Mouse (Mus musculus) layer of hippocampus, postnatal 14 days (tissue): ENCODE measurements around the gene Gnpat. TPM values are rescaled to one million over a fixed set of nuclear protein-coding genes. Genes with fewer than 3 reads are reported as not detected.

Experiments
- DNase-seq, 2 experiments: peaks; one replicate each; pipeline ENCODE4 v3.0.0; 2021 to 2022; ENCODE audit warnings: low spot score in 2 of 2, mixed read lengths in 1 of 2
- total RNA-seq, 2 experiments: library from RNA; stranded (reverse); gene quantifications; 2 replicates each; pipeline ENCODE4 v1.2.3; 2021

Gene Gnpat
- total RNA-seq, 2 experiments from 2014 or later = 66.3 to 69.6 TPM

DNA sequence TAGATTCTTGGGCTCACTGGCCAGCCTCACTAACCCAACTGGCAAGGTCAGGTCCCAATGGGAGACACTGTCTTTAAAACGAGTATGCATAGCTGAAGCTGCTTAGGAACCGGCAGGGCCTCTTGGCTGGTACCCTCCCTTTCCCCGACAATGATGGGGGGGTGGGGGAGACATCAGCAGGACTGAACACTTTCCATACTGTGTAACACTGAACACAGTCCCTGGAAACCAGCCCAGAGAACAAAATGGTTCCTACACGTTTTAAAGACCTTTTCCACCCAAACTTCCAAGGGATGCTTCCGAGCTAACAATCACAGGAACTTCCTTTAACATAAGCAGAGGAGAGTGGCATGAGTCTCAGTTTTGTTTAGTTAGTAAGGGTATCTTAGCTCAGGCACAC, 72.3 kb downstream of the Gnpat start:
- DNase-seq = no peak

DNA sequence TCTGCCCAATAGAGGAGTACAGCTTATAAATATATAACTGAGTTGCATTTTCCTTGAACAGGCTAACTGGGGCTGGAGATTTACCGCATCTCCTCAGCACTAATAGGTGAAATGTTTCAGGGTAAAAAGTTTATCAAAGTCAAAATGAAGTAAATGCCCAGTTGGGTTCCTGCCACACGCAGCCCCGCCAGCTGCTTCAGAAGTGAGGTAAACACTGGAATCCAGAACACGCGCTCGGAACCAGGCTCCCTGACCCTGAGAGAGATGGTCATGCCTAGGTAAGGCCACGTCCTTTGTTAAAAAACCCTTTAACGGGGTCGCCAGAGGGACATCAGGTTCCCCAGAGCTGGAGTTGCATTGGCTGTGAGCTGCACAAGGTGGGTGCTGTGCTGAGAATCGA, 73.9 kb downstream of the Gnpat start:
- no peak for DNase-seq

DNA sequence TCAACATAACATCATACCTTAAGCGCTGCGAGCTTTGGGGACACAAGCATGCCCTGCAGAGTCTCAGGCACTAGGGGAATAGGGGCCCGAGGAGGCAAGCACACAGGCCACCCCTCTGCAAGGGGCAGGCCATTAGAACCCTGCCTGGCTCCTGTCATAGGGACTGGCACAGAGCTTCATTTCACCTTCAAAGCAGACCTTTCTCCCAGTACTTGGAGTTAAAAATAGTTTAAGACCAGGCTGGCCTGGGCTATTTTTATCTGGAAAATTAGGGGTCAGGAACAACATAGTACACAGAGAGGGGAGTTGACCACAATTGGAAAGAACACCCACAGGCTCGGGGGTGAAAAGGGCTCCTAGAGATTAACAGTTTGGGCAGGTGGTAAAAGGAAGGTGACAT, 74.5 kb downstream of the Gnpat start:
- DNase-seq = no peak

Other genes with a start within 250 kb of the Gnpat start
- 10 to 100 TPM; 94.7 to 99.2 TPM for gene 2310022B05Rik, start 199.7 kb upstream of the Gnpat start, total RNA-seq
- gene Ttc13, start 141.1 kb upstream of the Gnpat start, total RNA-seq = 10 to 100 TPM; 51.8 to 54.9 TPM
- gene Arv1, start 140.9 kb upstream of the Gnpat start, total RNA-seq = 10 to 100 TPM; 11.3 to 13.3 TPM
- under 1 TPM; 0.67 to 0.97 TPM for gene Fam89a, start 111.2 kb upstream of the Gnpat start, total RNA-seq
- gene Trim67, start 69.9 kb upstream of the Gnpat start, total RNA-seq = 10 to 100 TPM; 14.9 to 16.5 TPM
- gene 2810004N23Rik, start 87 bp downstream of the Gnpat start, total RNA-seq = 10 to 100 TPM; 23.5 to 24.0 TPM
- 10 to 100 TPM; 35.3 to 37.0 TPM for gene Exoc8, start 34.7 kb downstream of the Gnpat start, total RNA-seq
- 10 to 100 TPM; 12.8 to 14.3 TPM for gene Sprtn, start 34.9 kb downstream of the Gnpat start, total RNA-seq
- 10 to 100 TPM; 59.9 to 63.3 TPM for gene Egln1, start 86.3 kb downstream of the Gnpat start, total RNA-seq
- 100 to 1,000 TPM; 106 to 107 TPM for gene Tsnax, start 150.0 kb downstream of the Gnpat start, total RNA-seq
- gene Disc1, start 191.2 kb downstream of the Gnpat start, total RNA-seq = 1 to 10 TPM; 4.5 to 5.7 TPM